Mouse (Mus musculus) left cerebral cortex, adult 18-20 months (tissue): ENCODE results near the gene Usp33. TPM values are rescaled to one million over a fixed set of nuclear protein-coding genes. Genes with fewer than 3 reads are reported as not detected.

Experiments
- DNase-seq, 2 experiments: peaks; one replicate each; pipeline ENCODE4 v3.0.0; 2021 to 2022; ENCODE audit warnings: low spot score in 2 of 2, mixed read lengths in 1 of 2
- total RNA-seq, 2 experiments: library from RNA; stranded (reverse); gene quantifications; 2 replicates each; pipeline ENCODE4 v1.2.3; 2021

Gene Usp33
- total RNA-seq, 2 experiments from 2014 or later: 130 to 137 TPM

GRCm38 (mm10) chr3:152339862-152340557 is 6.3 kb upstream of the Usp33 start, which contains the start of gene Miga1:
Miga1 (minus strand) TSS chr3:152340407.
- peak; percentile 87 to 88 for DNase-seq

- DNase-seq: no peak
These were observed 3.2 kb upstream of the Usp33 start for GRCm38 (mm10) chr3:152342961-152343517.

GRCm38 (mm10) chr3:152346633-152347141 is 409 bp downstream of the Usp33 start:
- DNase-seq: peak; percentile 38 to 49

- no peak for DNase-seq
These were observed 949 bp downstream of the Usp33 start for GRCm38 (mm10) chr3:152347227-152347626.

GRCm38 (mm10) chr3:152348011-152348830 is 1.9 kb downstream of the Usp33 start:
- DNase-seq: no peak

GRCm38 (mm10) chr3:152350431-152350830 is 4.2 kb downstream of the Usp33 start:
- DNase-seq: no peak

- DNase-seq: no peak
These were observed 4.7 kb downstream of the Usp33 start for GRCm38 (mm10) chr3:152350966-152351365.

- DNase-seq: no peak
These were observed 6.0 kb downstream of the Usp33 start for GRCm38 (mm10) chr3:152352289-152352688.

GRCm38 (mm10) chr3:152353434-152354177 is 7.3 kb downstream of the Usp33 start:
- no peak for DNase-seq

- DNase-seq: no peak
These were observed 9.1 kb downstream of the Usp33 start for GRCm38 (mm10) chr3:152355361-152355760.

- no peak for DNase-seq
These were observed 10.5 kb downstream of the Usp33 start for GRCm38 (mm10) chr3:152356751-152357150.

- DNase-seq: no peak
These were observed 12.9 kb downstream of the Usp33 start for GRCm38 (mm10) chr3:152359151-152359550.

- DNase-seq: no peak
These were observed 17.9 kb downstream of the Usp33 start for GRCm38 (mm10) chr3:152364181-152364580.

- no peak for DNase-seq
These were observed 29.8 kb downstream of the Usp33 start for GRCm38 (mm10) chr3:152376063-152376462.

- no peak for DNase-seq
These were observed 37.8 kb downstream of the Usp33 start for GRCm38 (mm10) chr3:152384106-152384505.

GRCm38 (mm10) chr3:152395350-152396277 is 49.3 kb downstream of the Usp33 start, which contains the start of gene Zzz3:
Zzz3 (plus strand) TSS chr3:152395473.
- peak; percentile 80 to 92 for DNase-seq

GRCm38 (mm10) chr3:152396278-152396987 is 50.2 kb downstream of the Usp33 start:
- peak; percentile 95 to 96 for DNase-seq

- DNase-seq: no peak
These were observed 50.7 kb downstream of the Usp33 start for GRCm38 (mm10) chr3:152396988-152397314.

GRCm38 (mm10) chr3:152397335-152397940 is 51.2 kb downstream of the Usp33 start:
- no peak for DNase-seq
